Mouse (Mus musculus) WW6 (cell line): ENCODE results near the gene Ptpn13.

ENCODE experiments used
- DNase-seq: peaks from one replicate; pipeline ENCODE4 v3.0.0-alpha.2; 2013; ENCODE audit warnings: low read depth, low spot score

Gene Ptpn13

DNA sequence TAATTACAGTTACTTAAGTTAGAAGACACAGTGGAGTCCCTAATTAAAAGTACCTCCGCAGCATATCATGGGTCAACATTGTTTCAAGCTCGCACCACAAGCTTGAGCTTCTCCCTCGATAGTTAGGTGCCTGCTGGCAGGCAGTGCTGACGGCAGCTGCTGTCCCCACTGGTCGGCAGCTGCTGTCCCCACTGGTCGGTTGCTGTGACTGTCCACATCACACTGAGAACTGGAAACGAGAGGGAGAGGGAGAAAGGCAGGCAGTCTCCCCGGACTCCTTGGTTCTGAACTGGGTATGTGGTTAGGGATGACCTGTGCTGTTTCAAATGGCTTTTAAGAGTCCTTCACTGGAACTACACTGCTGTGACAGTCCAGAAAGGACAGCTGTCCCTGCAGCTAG is 33.4 kb downstream of the Ptpn13 start:
- no peak for DNase-seq

GRCm38 (mm10) chr5:103458959-103459675 is 34.1 kb downstream of the Ptpn13 start:
- DNase-seq: no peak

DNA sequence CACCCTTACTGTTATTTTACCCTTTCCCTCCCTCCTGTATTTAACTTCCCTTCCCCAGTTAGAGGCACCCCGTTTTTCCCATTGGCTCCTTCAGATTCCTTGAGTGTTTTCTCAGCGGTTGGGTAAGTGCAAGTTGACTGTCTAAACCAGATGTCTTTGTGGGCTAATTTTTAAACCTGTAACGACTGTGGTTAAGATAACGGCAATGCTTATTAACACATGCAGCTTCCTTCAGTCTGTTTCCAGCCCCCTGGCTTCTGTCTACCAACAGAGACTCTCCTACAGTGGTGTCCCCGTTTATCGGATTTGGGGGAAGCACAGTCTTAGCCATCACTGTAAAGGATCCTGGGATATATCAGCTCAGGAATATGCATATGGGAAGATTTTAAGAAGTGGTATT is 35.9 kb downstream of the Ptpn13 start:
- DNase-seq: no peak

GRCm38 (mm10) chr5:103463661-103464219 is 38.7 kb downstream of the Ptpn13 start:
- no peak for DNase-seq

- DNase-seq: no peak
Measured at GRCm38 (mm10) chr5:103464329-103464728, 39.3 kb downstream of the Ptpn13 start.

GRCm38 (mm10) chr5:103464771-103465170 is 39.8 kb downstream of the Ptpn13 start:
- DNase-seq: no peak

DNA sequence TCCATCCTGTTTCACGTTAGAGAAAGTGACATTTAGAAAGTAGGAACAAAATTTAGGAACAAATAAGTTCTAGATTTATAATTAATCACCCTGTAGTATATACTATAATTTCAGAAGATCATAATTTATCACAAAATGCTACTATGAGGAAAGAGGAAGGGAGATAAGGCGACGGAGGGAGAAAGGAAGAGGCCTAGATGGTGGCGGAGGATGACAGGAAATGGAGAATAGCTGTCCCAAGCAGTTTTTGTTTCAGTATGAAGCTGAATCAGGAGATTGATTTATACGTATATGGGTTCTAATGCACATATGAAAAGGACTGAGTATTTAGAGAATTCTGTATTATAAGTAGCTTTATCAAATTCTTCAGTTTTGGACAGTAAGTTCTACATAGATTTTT is 47.7 kb downstream of the Ptpn13 start:
- no peak for DNase-seq

DNA sequence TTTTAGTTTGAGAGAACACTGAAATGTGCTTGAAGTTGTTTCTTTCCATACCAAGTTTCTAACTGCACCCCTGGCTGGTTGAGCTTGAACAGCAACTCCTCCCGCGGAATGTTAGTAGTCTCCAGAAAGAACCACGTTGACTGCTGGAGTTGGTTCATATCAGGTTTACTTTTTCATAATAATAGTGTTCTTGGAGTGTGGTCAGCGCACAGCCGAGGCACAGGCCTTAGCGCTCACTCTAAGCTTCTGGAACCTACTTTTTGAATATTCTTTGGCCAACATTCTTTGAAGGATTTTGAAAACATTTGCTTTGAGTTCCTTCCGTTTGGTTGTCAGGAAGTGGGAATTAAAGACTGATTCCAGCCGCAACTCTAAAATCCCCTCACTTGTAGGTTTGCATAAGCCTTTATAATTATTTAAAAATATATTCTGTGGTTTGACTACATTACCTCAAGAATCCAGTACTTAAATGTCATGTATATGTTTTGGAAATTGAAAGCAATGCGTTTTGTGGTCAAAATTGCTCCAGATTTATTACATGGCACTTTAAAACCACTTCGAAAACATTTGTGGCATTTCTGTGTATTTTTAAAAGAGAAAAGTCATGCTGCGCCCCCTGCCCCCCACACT is 48.6 kb downstream of the Ptpn13 start:
- DNase-seq: no peak

DNA sequence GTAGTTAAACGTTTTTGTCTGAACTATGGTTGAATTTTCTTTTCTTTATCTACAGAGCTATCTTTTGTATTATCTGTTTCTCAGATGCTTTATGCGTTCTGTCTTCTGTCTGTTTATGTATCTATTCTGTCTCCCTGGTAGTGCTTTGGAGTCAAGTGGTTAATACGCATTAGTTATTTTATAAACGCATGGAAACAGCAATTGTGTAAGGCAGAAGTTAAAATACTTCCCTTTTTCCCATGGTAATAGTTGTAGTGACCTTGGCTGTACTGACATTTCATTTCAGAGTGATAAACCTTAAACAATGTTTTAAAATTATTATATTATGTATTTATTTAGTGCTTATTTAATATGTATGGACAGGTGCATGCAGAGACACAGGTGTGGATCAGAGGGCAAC is 49.3 kb downstream of the Ptpn13 start:
- DNase-seq: no peak

DNA sequence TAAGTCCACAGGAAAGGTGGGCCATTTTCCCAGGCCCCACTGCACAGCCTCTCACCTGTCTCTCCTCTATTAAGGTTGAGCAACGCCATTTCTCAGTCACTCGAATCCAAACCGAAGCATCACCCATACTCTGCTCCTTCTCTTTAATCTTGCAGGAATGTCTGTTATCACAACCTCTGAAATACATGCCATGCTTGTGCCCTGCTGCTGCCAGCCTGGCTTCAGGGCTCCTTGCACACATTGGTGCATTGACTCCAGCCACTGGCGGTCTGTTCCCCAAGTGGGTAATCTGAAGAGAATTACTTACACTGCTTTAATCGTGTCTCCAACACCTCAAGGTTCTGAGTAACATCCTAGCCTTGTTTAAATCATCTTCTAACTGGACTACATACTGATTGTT is 50.5 kb downstream of the Ptpn13 start:
- no peak for DNase-seq

GRCm38 (mm10) chr5:103479503-103479902 is 54.5 kb downstream of the Ptpn13 start:
- no peak for DNase-seq

DNA sequence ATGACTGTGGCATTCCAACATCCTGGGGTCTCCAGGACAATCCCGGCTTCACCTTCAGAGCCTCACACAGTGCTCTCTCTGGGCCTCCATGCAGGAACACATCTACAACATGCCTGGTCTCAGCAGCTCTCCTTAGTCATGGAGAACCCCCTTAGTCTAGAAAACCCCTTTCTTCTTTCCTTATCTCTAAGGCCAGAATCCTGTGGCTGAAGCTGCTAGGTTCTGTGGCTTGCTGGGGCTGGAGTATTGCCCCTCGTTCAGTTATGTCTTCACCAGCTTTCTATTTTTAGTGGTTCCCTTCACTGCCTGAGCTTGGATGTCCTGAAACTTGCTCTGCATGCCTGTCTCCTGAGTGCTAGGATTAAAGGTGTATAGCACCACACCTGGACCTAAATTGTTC is 56.2 kb downstream of the Ptpn13 start:
- DNase-seq: no peak

DNA sequence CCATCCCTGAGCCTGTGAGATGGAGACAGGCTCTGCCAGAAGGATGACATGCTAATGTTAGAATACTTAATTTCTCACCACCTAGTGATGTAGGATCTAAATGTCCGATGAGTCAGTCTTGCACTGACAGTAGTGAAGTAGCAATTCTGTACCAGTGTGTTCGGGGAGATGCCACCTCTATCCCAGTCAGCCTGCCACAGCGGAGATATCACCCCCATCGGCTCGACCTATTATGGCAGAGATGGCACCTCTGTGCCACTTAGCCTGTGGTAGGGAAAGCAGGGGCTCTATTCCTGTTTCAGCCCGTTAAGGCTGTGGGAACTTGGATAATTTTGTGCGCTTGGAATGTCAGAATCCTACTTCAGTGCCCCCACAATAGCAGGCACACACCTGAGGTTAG is 62.0 kb downstream of the Ptpn13 start:
- DNase-seq: no peak

DNA sequence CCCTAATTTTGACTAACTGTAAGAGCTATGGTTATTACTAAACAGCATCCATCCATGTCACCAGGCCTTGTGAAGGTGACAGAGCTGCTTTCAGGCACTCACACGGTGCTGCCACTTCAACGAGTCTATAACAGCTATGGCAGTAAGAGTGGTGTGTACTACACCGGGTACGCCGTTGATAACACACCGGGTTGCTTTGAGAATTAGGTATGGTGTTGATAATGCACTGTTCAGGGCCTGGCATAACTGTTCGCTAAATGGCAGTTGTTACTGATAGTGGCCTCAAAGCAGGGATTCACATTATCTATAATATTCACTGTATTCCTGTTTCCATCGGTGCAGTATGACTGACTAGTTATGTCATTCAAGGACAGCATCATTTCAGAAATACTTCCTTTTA is 66.0 kb downstream of the Ptpn13 start:
- no peak for DNase-seq

DNA sequence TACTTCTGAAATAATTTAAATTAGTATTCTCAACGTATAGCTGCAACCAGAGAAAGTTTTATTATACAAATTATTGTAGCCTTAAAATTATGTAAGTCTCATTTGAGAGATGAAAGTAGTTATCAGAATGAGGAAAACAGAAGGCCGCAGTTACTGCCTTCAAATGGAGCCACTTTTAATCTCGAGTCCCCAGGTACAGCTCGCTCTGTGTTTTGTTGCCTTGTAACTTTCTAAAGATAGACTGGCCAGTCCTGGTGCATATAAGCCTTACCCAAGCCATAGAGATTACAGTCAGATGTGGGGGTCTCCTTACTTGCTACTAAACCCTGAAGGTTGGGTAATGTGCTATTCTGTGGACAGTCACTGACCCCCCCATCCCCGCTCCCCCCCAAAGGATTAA is 66.8 kb downstream of the Ptpn13 start:
- DNase-seq: no peak

- DNase-seq: no peak
Measured at GRCm38 (mm10) chr5:103497061-103497460, 72.1 kb downstream of the Ptpn13 start.

GRCm38 (mm10) chr5:103497480-103497879 is 72.5 kb downstream of the Ptpn13 start:
- no peak for DNase-seq

DNA sequence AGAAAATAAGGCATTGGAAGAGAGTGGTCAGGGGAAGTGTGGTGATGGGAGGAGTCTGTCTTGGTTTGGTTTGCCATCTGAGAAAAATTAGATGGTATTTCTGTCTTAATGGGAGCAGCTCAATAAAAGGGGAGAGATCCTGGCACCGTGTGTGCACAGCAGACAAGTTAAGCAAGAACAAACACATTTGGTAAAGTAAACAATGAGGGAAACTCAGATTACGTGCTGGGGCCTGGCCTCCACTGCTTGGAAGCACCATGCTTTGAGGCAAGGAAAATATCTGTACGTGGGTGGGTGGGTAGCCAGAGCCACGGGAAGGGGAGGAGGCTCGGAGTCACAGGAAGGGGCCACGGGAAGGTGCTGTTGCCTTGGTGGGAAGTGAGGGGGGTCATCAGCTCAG is 74.3 kb downstream of the Ptpn13 start:
- no peak for DNase-seq

GRCm38 (mm10) chr5:103501076-103501475 is 76.1 kb downstream of the Ptpn13 start:
- no peak for DNase-seq

DNA sequence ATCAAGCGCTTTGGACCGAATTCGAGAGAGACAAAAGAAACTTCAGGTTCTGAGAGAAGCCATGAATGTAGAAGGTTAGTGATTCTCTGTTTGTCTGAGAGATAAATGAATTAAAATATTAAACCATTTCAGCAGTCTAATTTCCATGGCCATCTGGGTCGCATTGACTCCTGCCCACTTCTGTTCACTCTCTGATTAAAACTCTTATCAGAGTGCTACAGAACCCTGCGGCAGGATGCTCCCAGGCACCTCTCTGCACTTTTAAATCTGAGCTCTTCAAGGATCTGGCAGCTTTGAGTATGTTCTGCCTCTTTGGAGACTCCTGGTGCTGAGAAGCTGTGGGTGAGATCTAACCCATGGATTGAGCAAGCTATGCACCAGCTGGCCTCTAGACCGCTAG is 76.8 kb downstream of the Ptpn13 start:
- no peak for DNase-seq

DNA sequence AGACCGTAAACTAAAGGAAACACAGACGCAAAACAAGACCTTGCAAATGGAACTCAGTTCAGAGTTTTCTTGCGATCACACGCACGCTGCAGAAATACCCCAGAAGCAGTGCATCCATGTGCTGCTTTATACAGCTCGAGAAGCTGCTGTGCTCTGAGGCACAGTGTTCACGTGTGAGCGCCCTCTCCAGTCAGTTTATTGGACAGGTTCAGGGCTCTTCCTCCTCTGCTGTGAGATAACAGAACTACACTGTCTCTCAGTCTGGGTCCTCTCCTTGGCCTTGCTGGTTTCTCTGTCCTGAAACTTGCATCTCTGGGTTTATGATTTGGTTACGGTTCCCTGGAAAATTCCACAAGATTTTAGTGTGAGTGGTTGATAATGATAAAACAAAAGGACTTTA is 88.2 kb downstream of the Ptpn13 start:
- DNase-seq: no peak

DNA sequence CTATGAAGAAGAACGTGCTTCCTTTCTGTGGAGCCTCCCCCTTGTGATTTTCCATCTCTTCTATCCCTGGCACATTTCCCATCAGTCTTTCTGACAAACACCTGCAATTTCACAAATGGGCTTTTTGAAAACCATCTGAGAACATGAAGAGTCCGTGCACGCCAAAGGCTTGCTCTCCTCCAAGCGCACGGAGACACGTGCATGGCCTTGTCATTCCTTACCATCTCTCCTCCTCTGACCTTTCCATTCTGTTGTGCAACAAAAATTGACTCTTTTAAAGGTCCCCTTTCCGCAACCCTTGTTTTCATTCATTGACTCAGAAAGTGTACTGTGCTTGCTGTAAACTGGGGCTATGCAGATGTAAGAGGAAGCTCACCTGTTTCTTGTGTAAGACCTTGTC is 89.4 kb downstream of the Ptpn13 start:
- DNase-seq: no peak

- no peak for DNase-seq
Measured at GRCm38 (mm10) chr5:103515876-103516275, 90.9 kb downstream of the Ptpn13 start.
